Mouse (Mus musculus): ENCODE results near the gene Gm10715.
"Not testable (repeated sequence)": the region's sequence is repeated elsewhere in the genome, so short reads cannot be mapped to it uniquely, and the experiment has no call there.

DNA sequence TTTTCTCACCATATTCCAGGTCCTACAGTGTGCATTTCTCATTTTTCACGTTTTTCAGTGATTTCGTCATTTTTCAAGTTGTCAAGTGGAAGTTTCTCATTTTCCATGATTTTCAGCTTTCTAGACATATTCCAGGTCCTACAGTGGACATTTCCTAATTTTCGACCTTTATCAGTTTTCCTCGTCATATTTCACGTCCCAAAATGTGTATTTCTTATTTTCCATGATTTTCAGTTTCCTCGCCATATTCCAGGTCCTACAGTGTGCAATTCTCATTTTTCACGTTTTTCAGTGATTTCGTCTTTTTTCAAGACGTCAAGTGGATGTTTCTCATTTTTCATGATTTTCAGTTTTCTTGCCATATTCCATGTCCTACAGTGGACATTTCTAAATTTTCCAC, 9.5 kb upstream of the Gm10715 start:
- TF ChIP-seq CTCF (IDR thresholded peaks at IDR 0.05; ENCODE audit: low read depth, low read length); POLR2A (IDR thresholded peaks at IDR 0.05; ENCODE audit: extremely low read depth, insufficient read depth, low read length): not testable (repeated sequence)

All from liver, adult 2 months (tissue).